Comparison of ENCODE assay signal across 28 mouse cellular contexts in genomic region chr11:107905364-107905763, GRCm38 (mm10). TPM values are rescaled to one million over a fixed set of nuclear protein-coding genes. Genes with fewer than 3 reads are reported as not detected.
DNase-seq lines count a peak whose midpoint lies in the region; ATAC-seq and TF ChIP-seq lines count a peak whose summit lies in the region.
"Had no signal": no experiment of that assay in that cellular context is flagged by ENCODE, and none has a peak within 500 bp of the region (broad histone marks: within the 10 kb centered on the region; RNA-seq: fewer than 3 reads in every experiment).

No protein-coding gene starts in this region.

- H3K9ac ChIP-seq in hindbrain, embryonic 16.5 days (ENCODE audit: low read depth, low read length) = no peak overlapping the region
- no peak overlapping the region for H3K9ac ChIP-seq in hindbrain, postnatal 0 days (replicated peaks; ENCODE audit: low read length)
- H3K9ac ChIP-seq: embryonic facial prominence, embryonic 15.5 days; forebrain, embryonic 13.5 days; limb, embryonic 12.5 days; liver, embryonic 15.5 days; lung, embryonic 14.5 days had no signal

- peak; percentile 29 to 60 for DNase-seq in cerebellum, postnatal 25 days
- DNase-seq in cerebellum, adult 9-10 months = no peak
- DNase-seq in left cerebral cortex, postnatal 4 days = peak; percentile 70
- DNase-seq in left cerebral cortex, postnatal 14 days (ENCODE audit: low spot score in 2 of 2) = no peak
- no peak for DNase-seq in hindbrain, postnatal 0 days (ENCODE audit: low spot score)
- DNase-seq in ovary, postnatal 10 days (ENCODE audit: low spot score) = no peak
- no peak for DNase-seq in layer of hippocampus, adult 2 months (ENCODE audit: low spot score in 2 of 2)
- DNase-seq: adrenal gland, adult 8-10 months; B cell, adult 2 months; gastrocnemius, postnatal 14 days; heart, postnatal 14 days; kidney, adult 8-10 months; kidney, postnatal 10 days; layer of hippocampus, adult 9-11 months; lung, embryonic 14.5 days; lung, postnatal 14 days; right cerebral cortex, adult 18-20 months; spleen, adult 18-20 months; thymus, postnatal 14 days had no signal

- intact Hi-C loops in left cerebral cortex, postnatal 4 days (cut with DNase I) = no loop called here
- intact Hi-C loops in left cerebral cortex, postnatal 14 days (cut with DNase I) = no loop called here

- H3K27ac ChIP-seq in hindbrain, embryonic 16.5 days (ENCODE audit: low read depth, low read length) = 0 out of 2 replicates have a peak overlapping the region, but pooled peaks have one; percentile 13
- H3K27ac ChIP-seq in hindbrain, postnatal 0 days = peak overlapping the region; percentile 32; the same call in 1 of the 2 replicates
- H3K27ac ChIP-seq in layer of hippocampus, adult 2 months = no peak overlapping the region
- H3K27ac ChIP-seq: embryonic facial prominence, embryonic 10.5 days; embryonic facial prominence, embryonic 15.5 days; forebrain, embryonic 13.5 days; limb, embryonic 12.5 days; liver, embryonic 15.5 days had no signal

- peaks cover 7% of the 10 kb centered on the region for H3K4me1 ChIP-seq in hindbrain, embryonic 16.5 days (ENCODE audit: control insufficient read depth, insufficient read depth, low read depth, low read length)
- peaks cover 4% of the 10 kb centered on the region for H3K4me1 ChIP-seq in hindbrain, postnatal 0 days (ENCODE audit: insufficient read depth, low read length)
- H3K4me1 ChIP-seq: embryonic facial prominence, embryonic 10.5 days; embryonic facial prominence, embryonic 15.5 days; limb, embryonic 12.5 days; liver, embryonic 15.5 days had no signal

- H3K36me3 ChIP-seq in hindbrain, embryonic 16.5 days (ENCODE audit: control insufficient read depth, insufficient read depth, low read length) = no peaks in the 10 kb centered on the region; the same call in 1 of the 2 replicates
- H3K36me3 ChIP-seq in hindbrain, postnatal 0 days (ENCODE audit: insufficient read depth, low read length) = no peaks in the 10 kb centered on the region
- H3K36me3 ChIP-seq: embryonic facial prominence, embryonic 10.5 days; embryonic facial prominence, embryonic 15.5 days; limb, embryonic 12.5 days; liver, embryonic 15.5 days had no signal

- no peak for TF ChIP-seq CTCF in hindbrain, postnatal 0 days (IDR thresholded peaks at IDR 0.05; ENCODE audit: low read depth)
- TF ChIP-seq CTCF in layer of hippocampus, adult 2 months (conservative IDR thresholded peaks at IDR 0.05) = no peak

- ATAC-seq in hindbrain, embryonic 16.5 days = peak; percentile 44; the same call in 1 of the 2 replicates
- ATAC-seq in hindbrain, postnatal 0 days = peak; percentile 59
- ATAC-seq: forebrain, embryonic 13.5 days; intestine, embryonic 16.5 days had no signal

- 42% methylated on average over 9 of the region's 9 CpGs for WGBS in hindbrain, embryonic 16.5 days
- WGBS in hindbrain, postnatal 0 days = 38% methylated on average over 9 of the region's 9 CpGs

- no peaks in the 10 kb centered on the region for H3K27me3 ChIP-seq in hindbrain, embryonic 16.5 days (replicated peaks; ENCODE audit: control insufficient read depth, insufficient read depth, low read length)
- no peaks in the 10 kb centered on the region for H3K27me3 ChIP-seq in hindbrain, postnatal 0 days (ENCODE audit: insufficient read depth, low read length)
- H3K27me3 ChIP-seq: embryonic facial prominence, embryonic 15.5 days; forebrain, embryonic 13.5 days; limb, embryonic 12.5 days; liver, embryonic 15.5 days had no signal

- no peak overlapping the region for H3K4me2 ChIP-seq in hindbrain, embryonic 16.5 days (ENCODE audit: low read length)
- H3K4me2 ChIP-seq in hindbrain, postnatal 0 days (ENCODE audit: low read depth, low read length) = no peak overlapping the region
- H3K4me2 ChIP-seq: embryonic facial prominence, embryonic 15.5 days; forebrain, embryonic 13.5 days; limb, embryonic 12.5 days; liver, embryonic 15.5 days; lung, embryonic 14.5 days had no signal

- H3K9me3 ChIP-seq in hindbrain, embryonic 16.5 days (ENCODE audit: control insufficient read depth, low read length) = peaks cover 5% of the 10 kb centered on the region
- H3K9me3 ChIP-seq in hindbrain, postnatal 0 days (ENCODE audit: low read length) = no peaks in the 10 kb centered on the region
- H3K9me3 ChIP-seq: embryonic facial prominence, embryonic 15.5 days; liver, embryonic 15.5 days had no signal

- no peak overlapping the region for H3K4me3 ChIP-seq in hindbrain, embryonic 16.5 days (ENCODE audit: low read length)
- no peak overlapping the region for H3K4me3 ChIP-seq in hindbrain, postnatal 0 days (ENCODE audit: low read length)
- no peak overlapping the region for H3K4me3 ChIP-seq in layer of hippocampus, adult 2 months
- H3K4me3 ChIP-seq: embryonic facial prominence, embryonic 10.5 days; embryonic facial prominence, embryonic 15.5 days; forebrain, embryonic 13.5 days; limb, embryonic 12.5 days; liver, embryonic 15.5 days had no signal

RNA-seq across cellular contexts. Expression of gene Cacng5, which starts 9.5 kb away (rescaled TPM):
- 10 to 100 TPM in 1 of 2 experiments, 1 to 10 TPM in 1; 9.7 to 10.7 TPM for total RNA-seq in left cerebral cortex, postnatal 4 days (2021)
- total RNA-seq in left cerebral cortex, postnatal 14 days (2021) = 10 to 100 TPM; 15.7 to 17.5 TPM
- 13.3 and 14.3 TPM in 2 replicates for polyA plus RNA-seq in hindbrain, embryonic 16.5 days (2015; fragmentation: Nextera tagmentation; extraction: Ambion mirVana)
- total RNA-seq in hindbrain, postnatal 0 days (2014; rRNA removed) = 26.9 and 32.5 TPM in 2 replicates
- polyA plus RNA-seq in hindbrain, postnatal 0 days (2015; fragmentation: Nextera tagmentation; extraction: Ambion mirVana) = 21.4 and 22.0 TPM in 2 replicates
- 10 to 100 TPM; 15.9 to 16.1 TPM for total RNA-seq in layer of hippocampus, adult 2 months (2021)
- total RNA-seq: granulocyte monocyte progenitor cell, adult 5-6 weeks; liver, adult 2 months had no signal
- polyA plus RNA-seq: liver, adult 2 months had no signal

Comparison
In these comparisons a context has a peak if more than half of its experiments do, and no peak if none do; other contexts are left out.
1. DNase-seq: peak in cerebellum, postnatal 25 days (2 of 2) and left cerebral cortex, postnatal 4 days (single experiment); none in cerebellum, adult 9-10 months (single experiment), left cerebral cortex, postnatal 14 days (0 of 2), hindbrain, postnatal 0 days (single experiment), ovary, postnatal 10 days (single experiment) and layer of hippocampus, adult 2 months (0 of 2).